Mouse (Mus musculus): ENCODE data around the gene Rpl7a.

Gene Rpl7a

DNA sequence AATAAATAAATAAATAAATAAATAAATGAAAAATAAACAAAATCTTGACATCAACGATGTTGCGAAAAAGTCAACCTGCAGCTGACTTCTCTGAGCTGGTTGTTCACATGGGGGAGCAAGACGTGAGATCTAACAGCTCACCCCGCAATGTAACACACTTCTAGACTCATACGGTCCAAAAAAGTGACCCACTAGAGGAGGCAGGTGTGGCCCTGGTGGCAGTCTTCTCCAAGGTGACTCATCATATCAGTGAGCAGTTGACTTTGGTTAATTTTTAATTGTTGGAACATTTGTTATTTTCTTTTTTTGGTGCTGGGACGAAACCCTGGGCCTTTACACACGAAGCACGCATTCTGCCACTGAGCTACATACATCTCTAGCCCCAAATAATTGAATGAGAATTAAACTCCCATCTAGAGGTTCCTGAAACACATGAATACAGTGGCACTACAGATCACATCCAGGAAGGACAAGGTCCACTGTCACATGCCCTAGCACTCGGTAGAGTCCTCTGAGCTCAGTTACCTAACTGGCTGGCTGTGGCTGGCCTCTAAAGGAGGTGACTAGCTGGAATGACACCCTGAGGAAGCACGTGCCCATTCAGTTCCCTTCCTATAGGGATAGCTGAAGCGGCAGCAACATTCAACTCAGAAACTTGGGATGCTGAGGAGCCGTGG is 46.4 kb downstream of the Rpl7a start:
- DNase-seq: no peak

- no peak for DNase-seq
Measured at GRCm38 (mm10) chr2:26957488-26957859, 46.9 kb downstream of the Rpl7a start.

DNA sequence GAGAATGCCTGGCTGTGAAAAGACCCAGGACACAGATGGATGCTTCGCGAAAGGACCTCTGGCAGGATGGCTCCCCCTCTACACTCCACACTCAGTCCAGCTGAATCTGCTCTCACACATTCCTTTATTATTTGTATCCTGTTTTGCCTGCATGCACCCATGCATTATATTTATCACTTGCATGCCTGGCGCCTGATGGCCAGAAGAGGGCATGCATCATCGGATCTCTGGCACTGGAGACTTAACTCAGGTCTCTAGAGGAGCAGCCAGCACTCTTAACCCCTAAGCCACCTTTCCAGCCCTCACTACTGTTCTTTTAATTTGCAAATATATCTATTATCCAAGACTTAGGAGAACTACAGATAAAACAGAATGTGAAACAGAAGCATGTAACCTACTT is 50.2 kb downstream of the Rpl7a start:
- no peak for DNase-seq
